Mouse (Mus musculus): Measurements from ENCODE around the gene Metap2.
"Not testable (repeated sequence)": the region's sequence is repeated elsewhere in the genome, so short reads cannot be mapped to it uniquely, and the experiment has no call there.

Metap2 gene

DNA sequence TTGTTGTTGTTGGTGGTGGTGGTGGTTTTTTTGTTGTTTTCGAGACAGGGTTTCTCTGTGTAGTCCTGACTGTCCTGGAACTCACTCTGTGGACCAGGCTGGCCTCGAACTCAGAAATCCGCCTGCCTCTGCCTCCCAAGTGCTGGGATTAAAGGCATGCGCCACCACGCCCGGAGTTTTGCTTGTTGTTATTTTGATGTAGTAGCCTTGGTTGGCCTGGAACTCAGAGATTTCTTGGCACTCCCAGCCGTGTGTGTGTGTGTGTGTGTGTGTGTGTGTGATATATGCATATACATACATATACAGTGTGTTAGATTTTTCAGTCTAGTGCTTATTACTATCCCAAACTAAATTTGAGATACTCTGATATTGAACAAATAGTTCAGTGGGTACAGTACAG, 61.8 kb downstream of the Metap2 start:
- CTCF ChIA-PET = not testable (repeated sequence)

DNA sequence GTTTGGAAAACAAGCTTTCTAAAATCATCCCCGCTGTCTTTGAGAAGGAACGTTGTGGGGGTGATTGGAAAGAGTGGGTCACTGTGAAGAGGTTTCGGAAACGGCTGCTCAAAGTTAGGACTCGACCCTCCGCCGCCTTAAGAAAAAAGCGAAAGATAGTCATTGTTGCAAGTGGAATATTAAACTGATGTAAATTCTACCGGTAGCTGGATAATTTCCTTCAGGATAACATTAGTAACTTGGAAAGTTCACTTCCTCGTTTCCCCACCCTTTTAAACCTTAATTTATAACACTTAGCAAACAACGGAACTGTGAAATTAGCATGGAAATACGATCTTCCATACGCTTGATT, 62.5 kb downstream of the Metap2 start:
- CTCF ChIA-PET = no interaction called here

GRCm38 (mm10) chr10:93833699-93834393, 63.0 kb downstream of the Metap2 start:
- CTCF ChIA-PET = no interaction called here

DNA sequence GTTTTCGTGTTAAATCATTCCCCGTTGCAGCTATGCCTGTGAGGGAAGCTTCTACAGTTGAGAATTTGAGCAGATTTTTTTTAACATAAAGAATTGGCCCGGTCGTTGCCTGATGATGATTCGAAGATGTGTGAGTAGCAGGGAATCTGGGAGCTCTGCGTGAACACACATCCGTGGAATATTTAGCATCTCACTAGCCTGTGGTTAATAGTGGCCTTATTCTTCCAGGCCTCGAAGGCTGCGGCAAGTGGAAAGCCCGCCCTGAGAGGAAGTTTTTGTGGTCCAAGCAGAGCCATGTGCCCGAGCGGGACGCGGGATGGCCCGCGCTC, 63.6 kb downstream of the Metap2 start:
- CTCF ChIA-PET = no interaction called here

GRCm38 (mm10) chr10:93832811-93833210, 64.1 kb downstream of the Metap2 start:
- CTCF ChIA-PET = interaction anchor here (0.8 kb wide), 1 partner anchor 375 kb away, joined by 5 read pairs; no protein-coding TSS in a partner anchor

- CTCF ChIA-PET = interaction anchor here (0.6 to 0.8 kb wide), 2 partner anchors 108 to 376 kb away, joined by 5 to 14 read pairs; no protein-coding TSS in a partner anchor
These were observed 64.9 kb downstream of the Metap2 start for GRCm38 (mm10) chr10:93831730-93832574.

GRCm38 (mm10) chr10:93830931-93831729, 65.8 kb downstream of the Metap2 start, which contains the start of gene Usp44:
Gene Usp44 (plus strand): TSS chr10:93831555.
- CTCF ChIA-PET = interaction anchor here (0.6 kb wide), 1 partner anchor 107 kb away, joined by 14 read pairs; no protein-coding TSS in a partner anchor

GRCm38 (mm10) chr10:93829898-93830831, 66.7 kb downstream of the Metap2 start:
- CTCF ChIA-PET = no interaction called here

GRCm38 (mm10) chr10:93818661-93819060, 78.2 kb downstream of the Metap2 start:
- CTCF ChIA-PET = interaction anchor here (0.7 kb wide), 1 partner anchor 10 kb away, joined by 4 read pairs; no protein-coding TSS in a partner anchor

- CTCF ChIA-PET = interaction anchor here (0.6 kb wide), 1 partner anchor 10 kb away, joined by 4 read pairs; no protein-coding TSS in a partner anchor
These were observed 83.1 kb downstream of the Metap2 start for GRCm38 (mm10) chr10:93813755-93814154.

- CTCF ChIA-PET = no interaction called here
These were observed 84.0 kb downstream of the Metap2 start for GRCm38 (mm10) chr10:93812774-93813415.

GRCm38 (mm10) chr10:93812098-93812497, 84.8 kb downstream of the Metap2 start:
- CTCF ChIA-PET = no interaction called here

GRCm38 (mm10) chr10:93810590-93811185, 86.2 kb downstream of the Metap2 start:
- CTCF ChIA-PET = interaction anchor here (0.6 kb wide), 1 partner anchor 448 kb away, joined by 4 read pairs; no protein-coding TSS in a partner anchor

DNA sequence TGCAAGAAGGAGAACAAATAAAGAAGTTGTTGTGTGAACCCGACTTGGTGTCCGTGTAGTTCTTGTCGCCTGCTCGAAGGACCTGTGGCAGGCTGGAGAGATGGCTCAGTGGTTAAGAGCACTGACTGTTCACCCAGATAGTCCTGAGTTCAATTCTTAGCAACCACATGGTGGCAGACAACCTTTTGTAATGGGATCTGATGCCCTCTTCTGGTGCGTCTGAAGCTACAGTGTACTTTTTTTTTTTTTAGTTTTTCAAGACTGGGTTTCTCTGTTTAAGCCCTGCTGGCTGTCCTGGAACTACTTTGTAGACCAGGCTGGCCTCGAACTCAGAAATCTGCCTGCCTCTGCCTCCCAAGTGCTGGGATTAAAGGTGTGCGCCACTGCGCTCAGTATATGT, 87.5 kb downstream of the Metap2 start:
- CTCF ChIA-PET = not testable (repeated sequence)

Measured in spleen, embryonic (tissue).